Mouse (Mus musculus) heart, adult 2 months (tissue): ENCODE data around the gene Dmrtc2. TPM values are rescaled to one million over a fixed set of nuclear protein-coding genes. Genes with fewer than 3 reads are reported as not detected.

Source experiments
- DNase-seq, 2 experiments: peaks; one replicate each; pipeline ENCODE4 v3.0.0; 2021
- H3K27ac ChIP-seq: fragments of 200-600 bp; 2 replicates; pipeline ENCODE4 v1.8.1; 2022
- H3K27me3 ChIP-seq: fragments of 200-500 bp; 2 replicates; pipeline ENCODE4 v1.6.1; 2012; ENCODE audit warnings: mild to moderate bottlenecking, low read length, inconsistent platforms, mixed read lengths; ENCODE audit not compliant: control insufficient read depth, insufficient read depth
- H3K36me3 ChIP-seq: fragments of 200-500 bp; 2 replicates; pipeline ENCODE4 v1.6.1; 2012; ENCODE audit warnings: low read length, inconsistent platforms; ENCODE audit not compliant: control insufficient read depth, insufficient read depth
- H3K4me1 ChIP-seq: fragments of 200-500 bp; 2 replicates; pipeline ENCODE4 v1.6.1; 2011; ENCODE audit warnings: low read length; ENCODE audit not compliant: control insufficient read depth, insufficient read depth
- H3K4me3 ChIP-seq: fragments of 200-600 bp; 2 replicates; pipeline ENCODE4 v1.8.1; 2022
- H3K79me2 ChIP-seq: fragments of 200-500 bp; replicated peaks from 2 replicates; pipeline ENCODE4 v1.6.1; 2012; ENCODE audit warnings: mild to moderate bottlenecking, inconsistent platforms, low read length, moderate library complexity, mixed read lengths; ENCODE audit not compliant: control insufficient read depth, insufficient read depth
- H3K9ac ChIP-seq: fragments of 200-500 bp; 2 replicates; pipeline ENCODE4 v1.6.1; 2012; ENCODE audit warnings: low read depth, mild to moderate bottlenecking, control low read depth, inconsistent platforms, low read length, mixed read lengths
- CTCF ChIP-seq: fragments of 200-600 bp; IDR thresholded peaks from 2 replicates; pipeline ENCODE4 v1.8.1; 2022; ENCODE audit warnings: antibody characterized with exemption, mild to moderate bottlenecking, moderate library complexity
- EP300 ChIP-seq: fragments of 200-500 bp; IDR thresholded peaks from 2 replicates; pipeline ENCODE4 v1.6.1; 2011; ENCODE audit warnings: low read depth, low read length, control low read depth; ENCODE audit not compliant: insufficient read depth
- POLR2A ChIP-seq: fragments of 200-500 bp; IDR thresholded peaks from 2 replicates; pipeline ENCODE4 v1.6.1; 2011; ENCODE audit warnings: mild to moderate bottlenecking, low read depth, low read length, control low read depth; ENCODE audit not compliant: insufficient read depth
- WGBS: fragments of 180-500 bp; shearing (Covaris S2); methylation state at CpG from one replicate; pipeline ENCODE4 v1.1.7; 2018; 5-methylcytosine and 5-hydroxymethylcytosine counted together
- intact Hi-C: fragments of 180-260 bp; cut with DNase I; formaldehyde crosslinking; loops from one replicate; pipeline ENCODE4 v1.15.1; 2025
- polyA plus RNA-seq: library from polyadenylated mRNA; depleted of rRNA; stranded (reverse); fragments of >200 nt; gene quantifications from 2 replicates; pipeline ENCODE4 v1.2.3, GENCODE M21; 2012
- total RNA-seq, 2 experiments: library from RNA; stranded (reverse); gene quantifications; 2 replicates each; pipeline ENCODE4 v1.2.3; 2021

Dmrtc2 gene
- total and polyA plus RNA-seq, 3 experiments: not detected

- Histone ChIP-seq H3K9ac (no peak overlapping the region), H3K4me3 (no peak overlapping the region), H3K79me2 (peaks cover 2% of the 10 kb centered on the region; the same call in 1 of the 2 replicates), H3K36me3 (peaks cover 2% of the 10 kb centered on the region; the same call in 1 of the 2 replicates), H3K27ac (peak overlapping the region; percentile 95), H3K4me1 (peaks cover 6% of the 10 kb centered on the region), H3K27me3 (no peaks in the 10 kb centered on the region)
- TF ChIP-seq CTCF: no peak
- TF ChIP-seq POLR2A: no peak
- no peak for TF ChIP-seq EP300
- WGBS: 3% methylated on average over 1 of the region's 1 CpGs
- no peak for DNase-seq
- intact Hi-C loops: no loop called here
Observed at GRCm38 (mm10) chr7:24901842-24902241, 32.0 kb downstream of the Dmrtc2 start.

GRCm38 (mm10) chr7:24902264-24902629, 32.4 kb downstream of the Dmrtc2 start:
- intact Hi-C loops: no loop called here
- peaks cover 2% of the 10 kb centered on the region; the same call in 1 of the 2 replicates for H3K79me2 ChIP-seq
- WGBS: 35% methylated on average over 2 of the region's 2 CpGs
- no peaks in the 10 kb centered on the region for H3K27me3 ChIP-seq
- H3K9ac ChIP-seq: peak overlapping the region; percentile 94
- peaks cover 8% of the 10 kb centered on the region for H3K4me1 ChIP-seq
- H3K27ac ChIP-seq: peak overlapping the region; percentile 95
- TF ChIP-seq POLR2A: no peak
- TF ChIP-seq EP300: no peak
- no peak for TF ChIP-seq CTCF
- H3K4me3 ChIP-seq: peak overlapping the region; percentile 82
- DNase-seq: no peak
- peaks cover 2% of the 10 kb centered on the region; the same call in 1 of the 2 replicates for H3K36me3 ChIP-seq

- Histone ChIP-seq H3K4me1 (peaks cover 8% of the 10 kb centered on the region), H3K9ac (peak within 1 kb of the TSS; percentile 94), H3K36me3 (peaks cover 2% of the 10 kb centered on the region; the same call in 1 of the 2 replicates), H3K79me2 (peaks cover 2% of the 10 kb centered on the region; the same call in 1 of the 2 replicates), H3K27me3 (no peaks in the 10 kb centered on the region), H3K4me3 (peak within 1 kb of the TSS; percentile 82), H3K27ac (peak within 1 kb of the TSS; percentile 95)
- DNase-seq: peak; percentile 84 to 88
- TF ChIP-seq CTCF: no peak
- TF ChIP-seq POLR2A: peak; percentile 22
- TF ChIP-seq EP300: no peak
- intact Hi-C loops: no loop called here
- 2% methylated on average over 63 of the region's 68 CpGs for WGBS
Observed at GRCm38 (mm10) chr7:24902630-24903443, 33.0 kb downstream of the Dmrtc2 start, which contains the start of gene Arhgef1. TSS of gene Arhgef1 (plus strand) at chr7:24902912.

- no peak for TF ChIP-seq CTCF
- TF ChIP-seq POLR2A: no peak
- no peak for TF ChIP-seq EP300
- no peaks in the 10 kb centered on the region for H3K27me3 ChIP-seq
- H3K79me2 ChIP-seq: peaks cover 2% of the 10 kb centered on the region; the same call in 1 of the 2 replicates
- H3K4me1 ChIP-seq: peaks cover 8% of the 10 kb centered on the region
- WGBS: 9% methylated on average over 10 of the region's 10 CpGs
- H3K4me3 ChIP-seq: peak overlapping the region; percentile 82
- H3K36me3 ChIP-seq: peaks cover 2% of the 10 kb centered on the region; the same call in 1 of the 2 replicates
- DNase-seq: no peak
- peak overlapping the region; percentile 95 for H3K27ac ChIP-seq
- intact Hi-C loops: no loop called here
- peak overlapping the region; percentile 94 for H3K9ac ChIP-seq
Observed at GRCm38 (mm10) chr7:24903444-24903825, 33.6 kb downstream of the Dmrtc2 start.

GRCm38 (mm10) chr7:24904070-24904483, 34.2 kb downstream of the Dmrtc2 start:
- Histone ChIP-seq H3K27ac (peak overlapping the region; percentile 95), H3K27me3 (no peaks in the 10 kb centered on the region), H3K36me3 (peaks cover 2% of the 10 kb centered on the region; the same call in 1 of the 2 replicates), H3K9ac (peak overlapping the region; percentile 60), H3K79me2 (peaks cover 2% of the 10 kb centered on the region; the same call in 1 of the 2 replicates), H3K4me3 (peak overlapping the region; percentile 82), H3K4me1 (peaks cover 8% of the 10 kb centered on the region)
- intact Hi-C loops: loop anchor here (1.0 kb wide), 2 partner anchors 14 to 20 kb away; partner anchors contain the start of gene Rps19
- DNase-seq: peak; percentile 94 to 99
- under 1% methylated on average over 30 of the region's 30 CpGs for WGBS
- TF ChIP-seq POLR2A: peak; percentile 79
- TF ChIP-seq CTCF: peak; percentile 77
- peak; percentile 81 for TF ChIP-seq EP300

- H3K36me3 ChIP-seq: peaks cover 2% of the 10 kb centered on the region; the same call in 1 of the 2 replicates
- peaks cover 2% of the 10 kb centered on the region; the same call in 1 of the 2 replicates for H3K79me2 ChIP-seq
- intact Hi-C loops: loop anchor here (1.0 to 5.0 kb wide), 3 partner anchors 15 to 172 kb away; partner anchors contain the start of gene Rps19
- H3K9ac ChIP-seq: 0 out of 2 replicates have a peak overlapping the region, but pooled peaks have one; percentile 27
- peak overlapping the region; percentile 82 for H3K4me3 ChIP-seq
- peaks cover 8% of the 10 kb centered on the region for H3K4me1 ChIP-seq
- WGBS: 17% methylated on average over 3 of the region's 3 CpGs
- H3K27me3 ChIP-seq: no peaks in the 10 kb centered on the region
- peak; percentile 55 to 58 for DNase-seq
- no peak for TF ChIP-seq POLR2A
- peak; percentile 70 for TF ChIP-seq CTCF
- TF ChIP-seq EP300: 0 out of 2 replicates have a peak, but pooled peaks have one; percentile 23
- no peak overlapping the region for H3K27ac ChIP-seq
Observed at GRCm38 (mm10) chr7:24904936-24905335, 35.1 kb downstream of the Dmrtc2 start.
